In genomic region chr12:42138177-42138576, GRCm38 (mm10) we compare ENCODE assay signal across 16 mouse cellular contexts.
A peak's percentile ranks its signal among the peaks of the same experiment; 100 is the strongest.
DNase-seq lines count a peak whose midpoint lies in the region; ATAC-seq and TF ChIP-seq lines count a peak whose summit lies in the region.
"Had no signal": no experiment of that assay in that cellular context is flagged by ENCODE, and none has a peak within 500 bp of the region (broad histone marks: within the 10 kb centered on the region; RNA-seq: fewer than 3 reads in every experiment).

No protein-coding gene starts in this region.

- TF ChIP-seq CTCF in left cerebral cortex, adult 2 months (IDR thresholded peaks at IDR 0.05) = no peak

- peak; percentile 58 for ATAC-seq in forebrain, embryonic 16.5 days
- peak; percentile 56; the same call in 1 of the 2 replicates for ATAC-seq in hindbrain, embryonic 12.5 days (ENCODE audit: low FRiP score)
- no peak; the same call in 1 of the 2 replicates for ATAC-seq in midbrain, embryonic 15.5 days (replicated peaks)

- H3K4me3 ChIP-seq in left cerebral cortex, adult 2 months = no peak overlapping the region
- no peak overlapping the region for H3K4me3 ChIP-seq in forebrain, embryonic 16.5 days (replicated peaks; ENCODE audit: low read length)
- H3K4me3 ChIP-seq in hindbrain, embryonic 12.5 days = no peak overlapping the region
- H3K4me3 ChIP-seq in midbrain, embryonic 15.5 days = no peak overlapping the region
- H3K4me3 ChIP-seq: embryonic facial prominence, embryonic 15.5 days; heart, embryonic 13.5 days had no signal

- no peak overlapping the region for H3K9ac ChIP-seq in forebrain, embryonic 16.5 days (replicated peaks; ENCODE audit: low read depth, low read length)
- H3K9ac ChIP-seq in hindbrain, embryonic 12.5 days = no peak overlapping the region
- no peak overlapping the region for H3K9ac ChIP-seq in midbrain, embryonic 15.5 days
- H3K9ac ChIP-seq: embryonic facial prominence, embryonic 15.5 days; heart, embryonic 13.5 days had no signal

- peaks cover 16% of the 10 kb centered on the region for H3K4me1 ChIP-seq in forebrain, embryonic 16.5 days (replicated peaks; ENCODE audit: control insufficient read depth, insufficient read depth, low read length)
- peaks cover 4% of the 10 kb centered on the region; the same call in 1 of the 2 replicates for H3K4me1 ChIP-seq in hindbrain, embryonic 12.5 days
- H3K4me1 ChIP-seq in midbrain, embryonic 15.5 days = peaks cover 5% of the 10 kb centered on the region; the same call in 1 of the 2 replicates
- H3K4me1 ChIP-seq: embryonic facial prominence, embryonic 15.5 days; heart, embryonic 13.5 days had no signal

- no peak for DNase-seq in left cerebral cortex, adult 2 months (ENCODE audit: extremely low spot score in 1 of 2, low spot score in 2 of 2)
- no peak for DNase-seq in left cerebral cortex, postnatal 14 days (ENCODE audit: low spot score in 2 of 2)
- DNase-seq in ovary, postnatal 36 days (ENCODE audit: low spot score) = no peak
- no peak for DNase-seq in embryo, embryonic 10 days (ENCODE audit: low spot score)
- DNase-seq in adrenal gland, adult (ENCODE audit: inconsistent age in 2 of 2, low spot score in 1 of 2) = no peak
- DNase-seq: adrenal gland, postnatal 25 days; gastrocnemius, postnatal 36 days; kidney, adult 18-20 months; kidney, postnatal 36 days; lung, postnatal 14 days; thymus, postnatal 4 days had no signal

- no peaks in the 10 kb centered on the region for H3K36me3 ChIP-seq in forebrain, embryonic 16.5 days (ENCODE audit: control insufficient read depth, insufficient read depth)
- H3K36me3 ChIP-seq in hindbrain, embryonic 12.5 days = no peaks in the 10 kb centered on the region
- no peaks in the 10 kb centered on the region for H3K36me3 ChIP-seq in midbrain, embryonic 15.5 days (replicated peaks)
- H3K36me3 ChIP-seq: embryonic facial prominence, embryonic 15.5 days; heart, embryonic 13.5 days had no signal

- peak overlapping the region; percentile 36; the same call in 1 of the 2 replicates for H3K27ac ChIP-seq in left cerebral cortex, adult 2 months
- H3K27ac ChIP-seq in forebrain, embryonic 16.5 days (ENCODE audit: low read length) = peak overlapping the region; percentile 57
- H3K27ac ChIP-seq in hindbrain, embryonic 12.5 days = peak overlapping the region; percentile 66
- H3K27ac ChIP-seq in midbrain, embryonic 15.5 days = peak overlapping the region; percentile 56; the same call in 1 of the 2 replicates
- H3K27ac ChIP-seq: embryonic facial prominence, embryonic 15.5 days; heart, embryonic 13.5 days had no signal

- intact Hi-C loops in left cerebral cortex, adult 2 months (cut with DNase I) = no loop called here
- intact Hi-C loops in left cerebral cortex, postnatal 14 days (cut with DNase I) = no loop called here

- 30% methylated on average over 5 of the region's 5 CpGs for WGBS in forebrain, embryonic 16.5 days
- WGBS in hindbrain, embryonic 12.5 days = 40% methylated on average over 5 of the region's 5 CpGs
- 39% methylated on average over 5 of the region's 5 CpGs for WGBS in midbrain, embryonic 15.5 days

- no peaks in the 10 kb centered on the region for H3K9me3 ChIP-seq in forebrain, embryonic 16.5 days (ENCODE audit: control insufficient read depth, low read length)
- H3K9me3 ChIP-seq in hindbrain, embryonic 12.5 days (replicated peaks) = no peaks in the 10 kb centered on the region
- no peaks in the 10 kb centered on the region for H3K9me3 ChIP-seq in midbrain, embryonic 15.5 days
- H3K9me3 ChIP-seq: embryonic facial prominence, embryonic 15.5 days had no signal

- H3K4me2 ChIP-seq in forebrain, embryonic 16.5 days (ENCODE audit: low read length) = no peak overlapping the region
- no peak overlapping the region for H3K4me2 ChIP-seq in hindbrain, embryonic 12.5 days (replicated peaks)
- H3K4me2 ChIP-seq in midbrain, embryonic 15.5 days = no peak overlapping the region
- H3K4me2 ChIP-seq: embryonic facial prominence, embryonic 15.5 days; heart, embryonic 13.5 days had no signal

- H3K27me3 ChIP-seq in forebrain, embryonic 16.5 days (replicated peaks; ENCODE audit: control insufficient read depth, insufficient read depth, low read length) = no peaks in the 10 kb centered on the region
- no peaks in the 10 kb centered on the region for H3K27me3 ChIP-seq in hindbrain, embryonic 12.5 days
- H3K27me3 ChIP-seq in midbrain, embryonic 15.5 days (replicated peaks) = no peaks in the 10 kb centered on the region
- H3K27me3 ChIP-seq: embryonic facial prominence, embryonic 15.5 days; heart, embryonic 13.5 days had no signal
